Mouse (Mus musculus): ENCODE measurements around the gene Ppp3cb.

GRCm38 (mm10) chr14:20550136-20550535 is 3.8 kb upstream of the Ppp3cb start:
- no peak for TF ChIP-seq CTCF (IDR thresholded peaks at IDR 0.05)
- TF ChIP-seq EP300 (IDR thresholded peaks at IDR 0.05; ENCODE audit: insufficient read depth, low read depth, low read length): no peak
